8 mouse cellular contexts compared by ENCODE assay signal in genomic region chr5:113800280-113800679, GRCm38 (mm10). TPM values are rescaled to one million over a fixed set of nuclear protein-coding genes. Genes with fewer than 3 reads are reported as not detected.
DNase-seq lines count a peak whose midpoint lies in the region; ATAC-seq lines count a peak whose summit lies in the region.

Tmem119 (minus strand) TSS chr5:113800516.

- H3K4me2 ChIP-seq in forebrain, embryonic 14.5 days (ENCODE audit: low read length): no peak within 1 kb of the TSS

- intact Hi-C loops in heart, postnatal 36 days (cut with DNase I): no loop called here

- H3K9ac ChIP-seq in forebrain, embryonic 14.5 days (ENCODE audit: low read length): 0 out of 2 replicates have a peak within 1 kb of the TSS, but pooled peaks have one; percentile 21

- H3K9me3 ChIP-seq in forebrain, embryonic 14.5 days (replicated peaks; ENCODE audit: control insufficient read depth, low read length): no peaks in the 10 kb centered on the region

- no peaks in the 10 kb centered on the region for H3K36me3 ChIP-seq in forebrain, embryonic 14.5 days (ENCODE audit: control insufficient read depth, insufficient read depth, low read length)

- no peak within 1 kb of the TSS for H3K4me3 ChIP-seq in forebrain, embryonic 14.5 days (ENCODE audit: low read depth, low read length)

- no peak within 1 kb of the TSS for H3K27ac ChIP-seq in forebrain, embryonic 14.5 days (ENCODE audit: low read depth, low read length)

- WGBS in forebrain, embryonic 14.5 days: 3% methylated on average over 11 of the region's 11 CpGs

- peak; percentile 78 for ATAC-seq in forebrain, embryonic 14.5 days

- peak; percentile 38 for DNase-seq in right cerebral cortex, postnatal 14 days
- no peak for DNase-seq in right cerebral cortex, postnatal 25 days
- DNase-seq in forebrain, embryonic 14.5 days (ENCODE audit: low spot score): peak; percentile 70
- DNase-seq in heart, postnatal 36 days: peak; percentile 54 to 60
- DNase-seq in layer of hippocampus, postnatal 36 days: peak in 1 of 2 experiments; percentile 37
- DNase-seq in lung, postnatal 36 days: peak; percentile 62
- no peak for DNase-seq in urinary bladder, adult 2 months (ENCODE audit: low spot score)
- DNase-seq in right cerebral cortex, postnatal 36 days (ENCODE audit: low spot score in 2 of 2): no peak

- H3K4me1 ChIP-seq in forebrain, embryonic 14.5 days (ENCODE audit: control insufficient read depth, insufficient read depth, low read length): no peaks in the 10 kb centered on the region; the same call in 1 of the 2 replicates

- H3K27me3 ChIP-seq in forebrain, embryonic 14.5 days (replicated peaks; ENCODE audit: control insufficient read depth, insufficient read depth, low read length): no peaks in the 10 kb centered on the region; the same call in 1 of the 2 replicates

RNA-seq across cellular contexts. Expression of gene Tmem119, which starts in this region (rescaled TPM):
- 3.3 and 4.0 TPM in 2 replicates for polyA plus RNA-seq in forebrain, embryonic 14.5 days (2014; fragmentation: Nextera tagmentation; extraction: Ambion mirVana)
- 1 to 10 TPM; 5.6 to 5.9 TPM for total RNA-seq in heart, postnatal 36 days (2021)
- 10 to 100 TPM; 22.0 to 25.7 TPM for total RNA-seq in layer of hippocampus, postnatal 36 days (2021)
- polyA plus RNA-seq in urinary bladder, adult 2 months (2012; rRNA removed): 42.0 and 42.1 TPM in 2 replicates

Comparison
In these comparisons a context has a peak if more than half of its experiments do, and no peak if none do; other contexts are left out.
1. DNase-seq: peak in right cerebral cortex, postnatal 14 days (single experiment), forebrain, embryonic 14.5 days (single experiment), heart, postnatal 36 days (2 of 2) and lung, postnatal 36 days (single experiment); none in right cerebral cortex, postnatal 25 days (single experiment), urinary bladder, adult 2 months (single experiment) and right cerebral cortex, postnatal 36 days (0 of 2).